Mouse (Mus musculus) CH12.LX (cell line): ENCODE data around the gene Cyp4x1. TPM values are rescaled to one million over a fixed set of nuclear protein-coding genes. Genes with fewer than 3 reads are reported as not detected.
"Not testable (repeated sequence)": the region's sequence is repeated elsewhere in the genome, so short reads cannot be mapped to it uniquely, and the experiment has no call there.

Source experiments
- DNase-seq: peaks from one replicate; pipeline ENCODE4 v3.0.0-alpha.2; 2013; ENCODE audit errors: extremely low read depth
- H3K27ac ChIP-seq: 2 replicates; pipeline ENCODE4 v1.5.1; 2012; ENCODE audit warnings: low read depth, mild to moderate bottlenecking, control low read depth, moderate library complexity; ENCODE audit not compliant: insufficient read depth
- H3K27me3 ChIP-seq: replicated peaks from 2 replicates; pipeline ENCODE3; 2012; ENCODE audit warnings: inconsistent platforms
- H3K36me3 ChIP-seq, 2 experiments: replicated peaks in 1 of 2; 2 replicates each; pipeline versions ENCODE3 to v1.6.1; 2012; ENCODE audit warnings: inconsistent platforms in 1 of 2, low read length in 1 of 2, mild to moderate bottlenecking in 1 of 2, mixed read lengths in 1 of 2, moderate library complexity in 1 of 2; ENCODE audit not compliant: control insufficient read depth in 1 of 2, insufficient read depth in 1 of 2
- H3K4me1 ChIP-seq, 2 experiments: 2 replicates each; pipeline ENCODE4 v1.6.1; 2012; ENCODE audit warnings: inconsistent platforms in 1 of 2, moderate library complexity in 1 of 2; ENCODE audit not compliant: insufficient read depth in 2 of 2, control insufficient read depth in 1 of 2
- H3K4me2 ChIP-seq: 2 replicates; pipeline ENCODE4 v1.6.1; 2012; ENCODE audit warnings: low read depth, mild to moderate bottlenecking, control low read depth; ENCODE audit not compliant: poor library complexity, insufficient read depth, severe bottlenecking
- H3K4me3 ChIP-seq, 3 experiments: fragments of 150-350 bp in 1 of 3; sonication (generic) in 1 of 3; replicated peaks in 1 of 3; 2 replicates each; pipeline versions ENCODE3 to v1.5.1; 2011 to 2012; ENCODE audit warnings: low read depth in 2 of 3, low read length in 2 of 3, mild to moderate bottlenecking in 2 of 3, moderate library complexity in 2 of 3, control low read depth in 1 of 3, improper control_type of control experiment in 1 of 3, inconsistent platforms in 1 of 3, mixed read lengths in 1 of 3; ENCODE audit not compliant: poor library complexity in 1 of 3
- H3K79me2 ChIP-seq: replicated peaks from 2 replicates; pipeline ENCODE4 v1.6.1; 2012; ENCODE audit warnings: mild to moderate bottlenecking, moderate library complexity; ENCODE audit not compliant: control insufficient read depth, poor library complexity, insufficient read depth, severe bottlenecking; ENCODE audit errors: extremely low read depth
- H3K9ac ChIP-seq: 2 replicates; pipeline ENCODE4 v1.6.1; 2012; ENCODE audit warnings: low read depth, mild to moderate bottlenecking, control low read depth, moderate library complexity; ENCODE audit not compliant: insufficient read depth
- H3K9me3 ChIP-seq: replicated peaks from 2 replicates; pipeline ENCODE3; 2012; ENCODE audit warnings: low read length, inconsistent platforms, mixed read lengths
- CTCF ChIP-seq, 2 experiments: IDR thresholded peaks in 1 of 2; conservative IDR thresholded peaks in 1 of 2; 2 replicates each; pipeline ENCODE4 v1.5.1; 2011 to 2012; ENCODE audit warnings: low read depth in 2 of 2, low read length in 2 of 2, improper control_type of control experiment in 1 of 2, inconsistent platforms in 1 of 2, mild to moderate bottlenecking in 1 of 2, moderate library complexity in 1 of 2
- ELF1 ChIP-seq: IDR thresholded peaks from 2 replicates; pipeline ENCODE4 v1.6.1; 2014; ENCODE audit warnings: low read depth, mild to moderate bottlenecking, inconsistent platforms, low read length, improper control_type of control experiment
- MAFK ChIP-seq: IDR thresholded peaks from 2 replicates; pipeline ENCODE4 v1.6.1; 2011; ENCODE audit warnings: low read length, improper control_type of control experiment; ENCODE audit not compliant: insufficient replicate concordance
- MEF2A ChIP-seq: IDR thresholded peaks from 2 replicates; pipeline ENCODE4 v1.6.1; 2014; ENCODE audit warnings: low read depth, mild to moderate bottlenecking, inconsistent platforms, low read length, improper control_type of control experiment, borderline replicate concordance
- MYC ChIP-seq: IDR thresholded peaks from 2 replicates; pipeline ENCODE4 v1.6.1; 2011; ENCODE audit warnings: low read depth, mild to moderate bottlenecking, improper control_type of control experiment, low read length
- SMC3 ChIP-seq: IDR thresholded peaks from 2 replicates; pipeline ENCODE4 v1.6.1; 2011; ENCODE audit warnings: low read depth, low read length, improper control_type of control experiment
- TBP ChIP-seq: conservative IDR thresholded peaks from 2 replicates; pipeline ENCODE4 v1.6.1; 2011; ENCODE audit warnings: low read depth, low read length, improper control_type of control experiment
- USF1 ChIP-seq: IDR thresholded peaks from 2 replicates; pipeline ENCODE4 v1.6.1; 2014; ENCODE audit warnings: low read depth, mild to moderate bottlenecking, inconsistent platforms, low read length, improper control_type of control experiment
- USF2 ChIP-seq: conservative IDR thresholded peaks from 2 replicates; pipeline ENCODE4 v1.6.1; 2011; ENCODE audit warnings: low read depth, low read length, improper control_type of control experiment
- ZC3H11A ChIP-seq: IDR thresholded peaks from 2 replicates; pipeline ENCODE4 v1.6.1; 2012; ENCODE audit warnings: low read depth, mild to moderate bottlenecking, inconsistent platforms, low read length, improper control_type of control experiment
- ZNF384 ChIP-seq: IDR thresholded peaks from 2 replicates; pipeline ENCODE4 v1.6.1; 2012; ENCODE audit warnings: low read depth, low read length, improper control_type of control experiment, inconsistent platforms
- dilution Hi-C: fragments of 300-500 bp; cut with MboI; formaldehyde crosslinking; loops from 2 replicates; pipeline ENCODE4 v1.14.3; 2020; ENCODE audit warnings: low sequenced_read_pairs; ENCODE audit not compliant: extremely low pct_unique_long_range_greater_than_20kb, extremely low pct_ligation_motif_present
- in situ Hi-C: fragments of 300-500 bp; cut with MboI; formaldehyde crosslinking; loops from 3 replicates; pipeline ENCODE4 v1.14.3; 2019; ENCODE audit warnings: low sequenced_read_pairs, low pct_ligation_motif_present, low pct_unique_long_range_greater_than_20kb, mixed read lengths
- polyA plus RNA-seq: library from polyadenylated mRNA; unstranded; fragments of >175 nt; gene quantifications from 2 replicates; pipeline ENCODE4 v1.2.1, GENCODE M21; 2012; ENCODE audit warnings: low read depth; ENCODE audit not compliant: insufficient read length
- total RNA-seq, 2 experiments: library from RNA; depleted of rRNA; stranded (reverse); fragments of 300-350 nt in 1 of 2; fragments of >200 nt in 1 of 2; gene quantifications; 2 replicates each; pipeline ENCODE4 v1.2.3; 2012 to 2014

Gene Cyp4x1
- total and polyA plus RNA-seq, 3 experiments: 0.07 TPM; not detected in 2

- no peak for DNase-seq
- Histone ChIP-seq H3K4me2 (no peak overlapping the region), H3K27ac (no peak overlapping the region), H3K79me2 (no peaks in the 10 kb centered on the region), H3K27me3 (peaks cover 18% of the 10 kb centered on the region), H3K36me3 (no peaks in the 10 kb centered on the region), H3K4me1 (no peaks in the 10 kb centered on the region), H3K9ac (no peak overlapping the region), H3K4me3 (no peak overlapping the region), H3K9me3 (no peaks in the 10 kb centered on the region)
- TF ChIP-seq USF2: no peak
- TF ChIP-seq TBP: no peak
- TF ChIP-seq ZC3H11A: no peak
- no peak for TF ChIP-seq MAFK
- no peak for TF ChIP-seq USF1
- in situ Hi-C loops (no loop called here), dilution Hi-C loops (no loop called here)
Measured at GRCm38 (mm10) chr4:115174694-115175353, 40.7 kb upstream of the Cyp4x1 start.

DNA sequence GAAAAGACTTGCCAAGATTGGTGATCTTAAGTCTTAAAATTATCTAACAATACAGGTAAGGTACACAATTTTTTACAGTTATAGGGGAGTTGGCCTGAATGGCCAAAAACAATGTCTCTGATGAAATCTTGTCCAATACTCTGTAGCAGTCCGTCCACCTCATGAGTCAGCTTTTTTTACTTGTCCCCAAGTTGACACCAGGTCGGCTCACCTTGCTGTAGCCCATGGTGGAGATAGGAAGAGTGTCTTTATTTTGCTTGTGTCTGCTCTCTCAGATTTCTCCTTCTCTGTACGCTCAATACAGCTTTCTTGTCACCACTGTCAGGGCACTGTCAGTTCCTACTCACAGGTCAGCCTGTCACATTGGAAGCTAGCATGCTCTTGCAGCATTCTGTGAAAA, 24.9 kb upstream of the Cyp4x1 start:
- H3K36me3 ChIP-seq, H3K9me3 ChIP-seq, H3K4me3 ChIP-seq, H3K79me2 ChIP-seq, H3K27ac ChIP-seq, H3K4me2 ChIP-seq, H3K9ac ChIP-seq, in situ Hi-C loops, H3K27me3 ChIP-seq, DNase-seq, H3K4me1 ChIP-seq, dilution Hi-C loops: not testable (repeated sequence)

DNA sequence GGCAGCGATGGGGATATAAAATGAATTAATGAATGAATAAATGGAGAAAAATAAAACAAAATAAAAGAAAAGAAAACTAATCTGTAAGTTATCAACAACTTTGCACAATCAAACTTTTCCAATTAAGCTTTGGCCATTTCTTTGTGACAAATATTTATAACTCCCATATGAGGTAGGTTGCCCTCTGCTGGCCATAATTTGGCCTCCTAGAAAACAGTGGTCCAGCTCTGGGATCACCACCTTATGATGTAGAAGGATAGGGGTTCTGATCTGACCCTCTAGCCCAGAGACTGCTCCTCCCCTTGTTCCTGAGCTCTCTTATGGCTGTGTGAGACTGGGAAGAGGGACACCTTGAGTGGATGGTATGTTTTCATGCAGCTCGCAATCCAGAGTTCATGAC, 20.6 kb upstream of the Cyp4x1 start:
- H3K9me3 ChIP-seq: no peaks in the 10 kb centered on the region
- H3K9ac ChIP-seq: no peak overlapping the region
- no peak overlapping the region for H3K27ac ChIP-seq
- TF ChIP-seq MEF2A (no peak), MAFK (no peak), MYC (no peak), CTCF (conservative IDR thresholded peaks at IDR 0.05 in 1 of 2, IDR thresholded peaks at IDR 0.05 in 1 of 2; ENCODE audit: low read depth in 2 of 2, low read length in 2 of 2) (peak; percentile 6 to 56; a peak in 2 of 4 replicates), ELF1 (no peak), SMC3 (0 out of 2 replicates have a peak, but pooled peaks have one; percentile 26), ZNF384 (no peak)
- TF ChIP-seq, all 38 proteins: peak for 2
- peak; percentile 0 for DNase-seq
- dilution Hi-C loops: no loop called here
- in situ Hi-C loops: no loop called here
- Histone ChIP-seq H3K79me2 (no peaks in the 10 kb centered on the region), H3K27me3 (peaks cover 35% of the 10 kb centered on the region), H3K4me2 (no peak overlapping the region), H3K4me1 (no peaks in the 10 kb centered on the region), H3K36me3 (no peaks in the 10 kb centered on the region), H3K4me3 (no peak overlapping the region)
